Mouse (Mus musculus): ENCODE results near the gene Dixdc1.

GRCm38 (mm10) chr9:50686866-50687652, 52.3 kb downstream of the Dixdc1 start:
- TF ChIP-seq CTCF (conservative IDR thresholded peaks at IDR 0.05; ENCODE audit: low read length) (no peak), NANOG (IDR thresholded peaks at IDR 0.05; ENCODE audit: borderline replicate concordance, low read length) (no peak), POU5F1 (IDR thresholded peaks at IDR 0.05; ENCODE audit: borderline replicate concordance, low read length) (no peak)
